Mouse (Mus musculus) intestine, embryonic 15.5 days (tissue): Measurements from ENCODE around the gene Coasy. TPM values are rescaled to one million over a fixed set of nuclear protein-coding genes. Genes with fewer than 3 reads are reported as not detected.
A peak's percentile ranks its signal among the peaks of the same experiment; 100 is the strongest.
"Not testable (repeated sequence)": the region's sequence is repeated elsewhere in the genome, so short reads cannot be mapped to it uniquely, and the experiment has no call there.

Experiments
- ATAC-seq: fragments of 200-750 bp; cut with Nextera tagmentation; 2 replicates; pipeline ENCODE4 v1.8.0; 2017; ENCODE audit warnings: moderate TSS enrichment, moderate library complexity
- H3K27ac ChIP-seq: fragments of 300-500 bp; sonication (generic); 2 replicates; pipeline ENCODE4 v1.5.1; 2015; ENCODE audit warnings: mild to moderate bottlenecking, inconsistent platforms
- H3K27me3 ChIP-seq: fragments of 300-500 bp; sonication (generic); replicated peaks from 2 replicates; pipeline ENCODE4 v1.6.1; 2015; ENCODE audit warnings: inconsistent platforms
- H3K36me3 ChIP-seq: fragments of 300-500 bp; sonication (generic); 2 replicates; pipeline ENCODE4 v1.6.1; 2015; ENCODE audit warnings: inconsistent platforms
- H3K4me1 ChIP-seq: fragments of 300-500 bp; sonication (generic); replicated peaks from 2 replicates; pipeline ENCODE4 v1.6.1; 2015; ENCODE audit warnings: inconsistent platforms
- H3K4me2 ChIP-seq: fragments of 300-500 bp; sonication (generic); replicated peaks from 2 replicates; pipeline ENCODE4 v1.6.1; 2015; ENCODE audit warnings: mild to moderate bottlenecking, inconsistent platforms
- H3K4me3 ChIP-seq: fragments of 300-500 bp; sonication (generic); replicated peaks from 2 replicates; pipeline ENCODE4 v1.5.1; 2015; ENCODE audit warnings: inconsistent platforms
- H3K9ac ChIP-seq: fragments of 300-500 bp; sonication (generic); 2 replicates; pipeline ENCODE4 v1.6.1; 2015; ENCODE audit warnings: inconsistent platforms
- H3K9me3 ChIP-seq: fragments of 300-500 bp; sonication (generic); 2 replicates; pipeline ENCODE4 v1.6.1; 2016; ENCODE audit warnings: inconsistent platforms
- WGBS: fragments of 180-500 bp; shearing (Covaris S2); methylation state at CpG from one replicate; pipeline ENCODE4 v1.1.7; 2015; 5-methylcytosine and 5-hydroxymethylcytosine counted together
- polyA plus RNA-seq: library from polyadenylated mRNA; unstranded; fragments of >200 nt; fragmentation: Nextera tagmentation; extraction: Ambion mirVana; gene quantifications from 2 replicates; pipeline ENCODE4 v1.2.1, GENCODE M21; 2015

Gene Coasy
- polyA plus RNA-seq, 1 experiment from 2014 or later: 41.8 TPM

DNA sequence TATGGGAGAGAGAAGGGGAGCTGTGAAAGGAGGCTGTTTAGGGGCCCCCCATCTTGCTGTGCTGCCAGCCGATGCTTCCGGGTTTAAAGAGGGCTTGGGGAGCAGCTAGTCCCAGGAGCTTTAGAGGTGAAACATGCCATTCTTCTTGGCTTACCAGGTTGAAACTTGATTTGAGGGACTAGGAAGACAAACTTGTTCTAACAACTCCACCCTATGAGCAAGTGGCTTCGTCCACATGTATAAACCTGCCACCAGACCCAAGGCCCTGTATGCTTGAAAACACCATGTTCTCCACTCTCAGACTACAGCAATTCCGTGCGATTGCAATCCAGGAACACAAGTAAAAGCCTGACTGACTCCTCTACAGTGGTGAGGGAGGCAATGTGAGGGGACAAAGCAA lies 20.6 kb downstream of the Coasy start:
- H3K9ac ChIP-seq: no peak overlapping the region
- ATAC-seq: no peak

DNA sequence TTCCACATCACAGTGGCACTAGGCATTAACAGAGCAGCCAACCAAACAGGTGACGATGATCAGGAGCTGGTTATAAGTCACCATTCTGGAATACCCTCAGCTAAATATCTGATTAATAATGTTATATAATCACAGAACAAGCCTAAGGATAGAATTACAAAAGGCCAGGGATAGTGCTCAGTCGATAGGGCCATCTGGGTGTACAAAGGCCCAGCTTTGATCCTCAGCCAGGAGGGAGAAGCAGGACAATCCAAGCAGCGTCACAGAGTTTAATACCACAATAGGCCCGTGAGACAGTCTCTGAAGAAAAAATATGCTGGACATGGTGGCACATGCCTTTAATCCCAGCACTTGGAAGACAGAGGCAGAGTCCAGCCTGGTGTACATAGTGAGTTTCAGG lies 27.0 kb downstream of the Coasy start:
- no peak overlapping the region for H3K4me2 ChIP-seq
- peaks cover 2% of the 10 kb centered on the region; the same call in 1 of the 2 replicates for H3K4me1 ChIP-seq
- 83% methylated on average over 4 of the region's 4 CpGs for WGBS
- H3K27me3 ChIP-seq: no peaks in the 10 kb centered on the region
- H3K27ac ChIP-seq: no peak overlapping the region
- no peaks in the 10 kb centered on the region; the same call in 1 of the 2 replicates for H3K36me3 ChIP-seq
- H3K4me3 ChIP-seq: no peak overlapping the region
- no peaks in the 10 kb centered on the region for H3K9me3 ChIP-seq
- no peak overlapping the region for H3K9ac ChIP-seq
- no peak for ATAC-seq

More for the DNA sequence above, 20.6 kb downstream of the Coasy start:
- H3K36me3 ChIP-seq: peaks cover 20% of the 10 kb centered on the region
- H3K27me3 ChIP-seq: no peaks in the 10 kb centered on the region
- H3K4me2 ChIP-seq: no peak overlapping the region
- 94% methylated on average over 5 of the region's 5 CpGs for WGBS
- H3K4me1 ChIP-seq: no peaks in the 10 kb centered on the region
- H3K4me3 ChIP-seq: no peak overlapping the region
- no peaks in the 10 kb centered on the region for H3K9me3 ChIP-seq
- no peak overlapping the region for H3K27ac ChIP-seq

DNA sequence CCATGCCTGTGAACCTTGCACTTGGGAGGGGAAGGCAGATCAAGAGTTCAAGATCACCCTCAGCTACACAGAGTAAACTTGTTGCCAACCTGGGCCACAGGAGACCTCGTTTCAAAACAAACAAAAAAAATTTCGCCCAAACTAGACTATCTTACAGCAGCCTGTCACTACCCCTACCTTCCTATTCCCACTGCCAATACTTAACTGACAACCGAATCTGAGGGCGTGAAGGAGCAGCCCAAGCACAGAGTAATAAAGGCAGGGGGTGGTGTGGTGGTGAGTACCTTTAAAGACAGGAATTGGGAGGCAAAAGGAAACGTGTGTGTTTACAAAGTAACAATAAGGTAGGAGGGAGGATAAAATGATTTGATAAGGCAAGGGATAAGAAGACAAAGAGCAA lies 28.3 kb downstream of the Coasy start:
- no peaks in the 10 kb centered on the region for H3K27me3 ChIP-seq
- WGBS: 48% methylated on average over 5 of the region's 5 CpGs
- ATAC-seq: 0 out of 2 replicates have a peak, but pooled peaks have one; percentile 36
- H3K4me3 ChIP-seq: no peak overlapping the region
- H3K27ac ChIP-seq: no peak overlapping the region
- H3K4me2 ChIP-seq: no peak overlapping the region
- H3K9me3 ChIP-seq: no peaks in the 10 kb centered on the region
- no peaks in the 10 kb centered on the region; the same call in 1 of the 2 replicates for H3K36me3 ChIP-seq
- peaks cover 2% of the 10 kb centered on the region; the same call in 1 of the 2 replicates for H3K4me1 ChIP-seq
- no peak overlapping the region for H3K9ac ChIP-seq

DNA sequence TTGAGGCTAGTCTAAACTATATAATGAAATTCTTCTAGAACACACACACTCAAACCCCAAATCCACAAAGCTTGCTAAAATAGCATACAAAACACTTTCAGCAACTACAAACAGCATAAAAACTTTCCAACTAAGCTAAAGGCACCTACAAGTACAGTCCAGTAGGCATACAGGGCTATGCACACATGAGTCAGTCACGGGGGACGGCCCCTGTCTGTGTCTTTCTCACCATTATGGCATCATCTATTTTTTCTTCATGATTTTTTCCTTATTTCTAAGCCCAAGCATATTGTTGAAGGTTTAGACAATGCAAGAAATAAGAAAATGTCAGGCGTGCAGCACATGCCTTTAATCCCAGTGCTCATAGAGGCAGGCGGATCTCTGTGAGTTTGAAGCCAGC lies 28.8 kb downstream of the Coasy start:
- Histone ChIP-seq H3K4me3 (no peak overlapping the region), H3K4me1 (peaks cover 5% of the 10 kb centered on the region; the same call in 1 of the 2 replicates), H3K9me3 (no peaks in the 10 kb centered on the region), H3K27me3 (no peaks in the 10 kb centered on the region), H3K4me2 (no peak overlapping the region), H3K27ac (no peak overlapping the region), H3K36me3 (no peaks in the 10 kb centered on the region; the same call in 1 of the 2 replicates), H3K9ac (no peak overlapping the region)
- whole genome bisulfite sequencing: 92% methylated on average over 4 of the region's 4 CpGs
- ATAC-seq: no peak

DNA sequence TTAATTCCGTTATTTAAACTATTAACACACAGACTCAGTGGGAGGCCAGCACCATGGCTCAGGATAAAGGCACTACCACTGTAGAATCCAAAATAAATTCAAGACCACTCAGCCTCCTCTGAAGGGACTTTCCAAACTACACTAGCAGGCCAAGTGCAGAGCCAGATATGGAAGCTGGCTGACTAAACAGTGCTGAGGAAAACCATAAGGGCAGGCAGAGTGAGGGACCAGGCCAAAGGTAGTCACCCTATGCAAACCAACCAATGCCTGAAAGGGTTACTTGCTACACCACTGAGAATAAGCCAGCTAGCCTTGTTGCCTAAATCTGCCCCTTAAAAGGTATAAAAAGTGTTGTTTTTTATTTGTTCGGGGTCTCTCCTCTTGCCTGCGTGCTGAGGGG lies 29.8 kb downstream of the Coasy start:
- Histone ChIP-seq H3K27ac (no peak overlapping the region), H3K9me3 (no peaks in the 10 kb centered on the region), H3K4me3 (no peak overlapping the region), H3K27me3 (no peaks in the 10 kb centered on the region), H3K36me3 (no peaks in the 10 kb centered on the region; the same call in 1 of the 2 replicates), H3K9ac (no peak overlapping the region), H3K4me2 (no peak overlapping the region), H3K4me1 (peaks cover 5% of the 10 kb centered on the region; the same call in 1 of the 2 replicates)
- ATAC-seq: no peak
- 88% methylated on average over 3 of the region's 3 CpGs for WGBS

GRCm38 (mm10) chr11:101115564-101115963 lies 33.2 kb downstream of the Coasy start:
- Histone ChIP-seq H3K27me3 (no peaks in the 10 kb centered on the region), H3K4me1 (peaks cover 16% of the 10 kb centered on the region), H3K9ac (no peak overlapping the region), H3K4me3 (no peak overlapping the region), H3K36me3 (no peaks in the 10 kb centered on the region), H3K4me2 (no peak overlapping the region), H3K9me3 (no peaks in the 10 kb centered on the region), H3K27ac (no peak overlapping the region)
- ATAC-seq: no peak
- 48% methylated on average over 2 of the region's 2 CpGs for WGBS

DNA sequence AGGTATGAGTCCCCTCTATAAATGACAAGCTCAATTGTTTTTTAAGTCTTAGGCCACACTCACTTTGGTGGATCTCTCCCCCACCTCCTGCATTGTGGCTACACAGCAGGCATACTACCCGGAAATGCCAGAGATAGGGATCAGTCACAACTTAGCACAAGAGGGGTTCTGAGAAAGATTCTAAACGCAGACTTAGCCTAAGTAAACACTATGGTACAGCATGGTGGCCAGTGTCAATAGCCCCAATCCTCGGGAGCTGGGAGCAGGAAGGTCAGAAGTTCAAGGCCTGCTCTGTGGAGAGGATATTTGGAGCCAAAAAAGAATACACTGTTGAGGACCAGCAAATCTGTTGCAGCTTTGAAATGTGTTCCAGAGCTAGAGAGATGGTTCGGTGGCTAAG lies 35.7 kb downstream of the Coasy start:
- Histone ChIP-seq H3K4me1 (peaks cover 18% of the 10 kb centered on the region), H3K9me3 (no peaks in the 10 kb centered on the region), H3K36me3 (0 out of 2 replicates have a peak, but pooled peaks cover 6% of the 10 kb centered on the region), H3K4me2 (peak overlapping the region; percentile 86), H3K4me3 (peak overlapping the region; percentile 95), H3K27me3 (no peaks in the 10 kb centered on the region), H3K9ac (0 out of 2 replicates have a peak overlapping the region, but pooled peaks have one; percentile 95), H3K27ac (no peak overlapping the region)
- WGBS: 17% methylated on average over 4 of the region's 4 CpGs
- no peak for ATAC-seq

DNA sequence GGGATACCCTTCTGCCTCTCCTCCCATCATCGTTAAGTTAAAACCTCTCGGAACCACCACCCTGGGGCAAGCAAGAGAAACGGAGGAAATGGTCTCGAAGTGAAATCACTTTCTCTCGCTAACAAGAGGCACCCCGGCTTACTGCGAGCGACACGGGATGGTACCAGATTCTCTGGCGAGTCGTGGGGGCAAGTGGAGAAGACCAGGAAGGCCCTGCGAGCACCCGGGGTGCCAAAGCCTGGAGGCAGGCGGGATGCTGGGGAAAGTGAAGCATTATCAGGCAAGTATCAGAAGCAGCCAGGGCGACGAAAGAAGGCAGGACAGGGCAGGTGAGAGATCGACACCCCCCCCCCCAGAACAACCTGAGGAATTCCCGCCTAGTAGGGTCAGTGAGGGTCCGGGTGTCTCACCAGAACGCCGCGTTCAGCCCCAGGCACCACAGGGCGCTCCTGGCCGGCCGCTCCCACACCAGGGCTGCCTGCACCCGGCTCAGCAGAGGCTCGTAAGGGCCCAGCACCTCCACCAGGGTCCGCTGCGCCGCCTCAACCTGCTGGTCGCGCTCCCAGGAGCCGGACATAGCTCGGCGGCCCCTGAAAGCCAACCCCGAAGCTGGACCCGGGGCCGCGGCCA lies 36.9 kb downstream of the Coasy start:
- H3K36me3 ChIP-seq: 0 out of 2 replicates have a peak, but pooled peaks cover 6% of the 10 kb centered on the region
- H3K4me1 ChIP-seq: peaks cover 18% of the 10 kb centered on the region
- H3K4me2 ChIP-seq: peak overlapping the region; percentile 86
- peak overlapping the region; percentile 95 for H3K4me3 ChIP-seq
- H3K9ac ChIP-seq: peak overlapping the region; percentile 95
- under 1% methylated on average over 37 of the region's 39 CpGs for WGBS
- peak overlapping the region; percentile 85 for H3K27ac ChIP-seq
- no peaks in the 10 kb centered on the region for H3K27me3 ChIP-seq
- no peaks in the 10 kb centered on the region for H3K9me3 ChIP-seq
- peak; percentile 82 for ATAC-seq

DNA sequence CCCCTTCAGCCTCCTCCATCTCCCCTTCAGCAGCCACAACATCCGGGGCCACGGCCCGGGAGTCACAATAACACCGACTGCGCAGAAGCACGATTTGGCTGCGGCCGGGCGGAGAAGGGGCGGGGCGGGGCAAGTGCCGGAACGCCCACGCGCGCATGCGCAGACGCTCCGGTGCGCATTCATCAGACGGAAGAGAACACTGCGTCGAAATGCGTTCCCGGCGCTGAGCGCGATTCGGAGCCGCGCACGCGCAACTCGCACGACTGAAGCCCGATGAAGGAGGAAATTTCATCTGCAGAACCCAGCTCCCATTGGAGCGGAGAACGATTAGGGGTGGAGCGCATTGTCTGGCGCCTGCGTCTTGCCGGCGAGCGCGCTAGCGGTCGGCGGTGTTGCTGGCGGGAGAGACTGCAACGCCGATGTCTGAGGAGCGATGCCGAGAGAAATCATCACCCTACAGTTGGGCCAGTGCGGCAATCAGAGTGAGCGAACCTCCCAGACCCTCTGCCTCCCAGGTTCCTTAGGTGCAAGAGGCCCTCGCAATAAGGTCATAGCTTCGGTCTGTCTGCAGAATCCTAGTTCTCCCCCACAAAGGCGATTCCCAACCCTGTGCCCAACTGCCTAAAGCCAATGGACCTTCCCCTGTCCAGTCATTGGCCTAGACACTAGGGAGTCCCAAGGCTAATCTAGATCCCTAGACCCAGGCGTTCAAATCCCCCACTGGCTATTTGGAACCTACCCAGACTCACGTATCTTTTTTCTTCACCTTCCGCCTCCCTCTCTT lies 37.6 kb downstream of the Coasy start, which contains the start of the genes Retreg3 and Tubg1:
Retreg3 (minus strand) TSS at position 133 of the 784 bp plus-strand sequence.
Tubg1 (plus strand) TSS at position 178 of the 784 bp plus-strand sequence.
- 0 out of 2 replicates have a peak, but pooled peaks cover 6% of the 10 kb centered on the region for H3K36me3 ChIP-seq
- peak within 1 kb of the TSS; percentile 86 for H3K4me2 ChIP-seq
- peaks cover 18% of the 10 kb centered on the region for H3K4me1 ChIP-seq
- H3K9ac ChIP-seq: peak within 1 kb of the TSS; percentile 95
- peak; percentile 98 for ATAC-seq
- WGBS: under 1% methylated on average over 61 of the region's 61 CpGs
- peak within 1 kb of the TSS; percentile 95 for H3K4me3 ChIP-seq
- no peaks in the 10 kb centered on the region for H3K27me3 ChIP-seq
- peak within 1 kb of the TSS; percentile 87 for H3K27ac ChIP-seq
- H3K9me3 ChIP-seq: no peaks in the 10 kb centered on the region

GRCm38 (mm10) chr11:101120545-101121188 lies 38.3 kb downstream of the Coasy start:
- Histone ChIP-seq H3K4me1 (peaks cover 18% of the 10 kb centered on the region), H3K27ac (peak overlapping the region; percentile 87), H3K4me2 (peak overlapping the region; percentile 86), H3K4me3 (peak overlapping the region; percentile 95), H3K36me3 (0 out of 2 replicates have a peak, but pooled peaks cover 6% of the 10 kb centered on the region), H3K9me3 (no peaks in the 10 kb centered on the region), H3K27me3 (no peaks in the 10 kb centered on the region), H3K9ac (peak overlapping the region; percentile 73)
- ATAC-seq: no peak
- 20% methylated on average over 19 of the region's 19 CpGs for WGBS

DNA sequence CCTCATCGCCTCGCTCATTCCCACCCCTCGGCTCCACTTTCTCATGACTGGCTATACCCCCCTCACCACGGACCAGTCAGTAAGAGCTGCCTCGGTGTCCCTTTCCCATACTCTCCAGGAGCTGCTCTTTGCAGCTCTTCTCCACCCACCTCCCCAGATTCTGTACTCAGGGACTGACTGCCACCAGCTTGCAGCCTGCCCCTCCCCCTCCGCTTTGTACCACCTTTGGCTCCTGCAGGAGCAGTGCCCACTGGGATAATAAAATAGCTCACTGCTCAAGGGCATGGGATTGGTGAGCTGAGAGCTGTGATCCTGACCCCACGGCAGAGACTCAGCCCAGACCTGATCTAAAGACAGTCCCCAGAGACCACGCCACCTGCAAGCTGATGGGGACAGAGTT lies 42.1 kb downstream of the Coasy start:
- peaks cover 17% of the 10 kb centered on the region for H3K36me3 ChIP-seq

DNA sequence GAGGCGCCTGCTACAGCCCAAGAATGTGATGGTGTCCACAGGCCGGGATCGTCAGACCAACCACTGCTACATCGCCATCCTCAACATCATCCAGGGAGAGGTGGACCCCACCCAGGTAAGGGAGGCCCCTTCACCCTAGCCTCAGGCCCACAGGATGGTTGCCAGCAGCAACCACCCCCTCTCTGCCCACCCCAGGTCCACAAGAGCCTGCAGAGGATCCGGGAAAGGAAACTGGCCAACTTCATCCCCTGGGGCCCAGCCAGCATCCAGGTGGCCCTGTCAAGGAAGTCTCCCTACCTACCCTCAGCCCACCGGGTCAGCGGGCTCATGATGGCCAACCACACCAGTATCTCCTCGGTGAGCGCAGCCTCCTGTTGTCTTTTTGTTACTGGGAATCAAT lies 42.6 kb downstream of the Coasy start:
- not testable (repeated sequence) for H3K4me2 ChIP-seq, H3K9me3 ChIP-seq, H3K27ac ChIP-seq, ATAC-seq, H3K4me1 ChIP-seq, H3K9ac ChIP-seq, H3K27me3 ChIP-seq, H3K4me3 ChIP-seq
- 95% methylated on average over 9 of the region's 9 CpGs for WGBS
- peaks cover 17% of the 10 kb centered on the region for H3K36me3 ChIP-seq

More for the DNA sequence above, 42.1 kb downstream of the Coasy start:
- not testable (repeated sequence) for H3K4me1 ChIP-seq, H3K27me3 ChIP-seq, H3K9ac ChIP-seq, H3K4me3 ChIP-seq, H3K4me2 ChIP-seq, H3K9me3 ChIP-seq, H3K27ac ChIP-seq, ATAC-seq
- 94% methylated on average over 8 of the region's 8 CpGs for WGBS
